Mouse (Mus musculus): ENCODE data around the gene Il17f. TPM values are rescaled to one million over a fixed set of nuclear protein-coding genes. Genes with fewer than 3 reads are reported as not detected.
"Not testable (repeated sequence)": the region's sequence is repeated elsewhere in the genome, so short reads cannot be mapped to it uniquely, and the experiment has no call there.

Il17f gene
- polyA plus RNA-seq, 1 experiment from 2014 or later: not detected

DNA sequence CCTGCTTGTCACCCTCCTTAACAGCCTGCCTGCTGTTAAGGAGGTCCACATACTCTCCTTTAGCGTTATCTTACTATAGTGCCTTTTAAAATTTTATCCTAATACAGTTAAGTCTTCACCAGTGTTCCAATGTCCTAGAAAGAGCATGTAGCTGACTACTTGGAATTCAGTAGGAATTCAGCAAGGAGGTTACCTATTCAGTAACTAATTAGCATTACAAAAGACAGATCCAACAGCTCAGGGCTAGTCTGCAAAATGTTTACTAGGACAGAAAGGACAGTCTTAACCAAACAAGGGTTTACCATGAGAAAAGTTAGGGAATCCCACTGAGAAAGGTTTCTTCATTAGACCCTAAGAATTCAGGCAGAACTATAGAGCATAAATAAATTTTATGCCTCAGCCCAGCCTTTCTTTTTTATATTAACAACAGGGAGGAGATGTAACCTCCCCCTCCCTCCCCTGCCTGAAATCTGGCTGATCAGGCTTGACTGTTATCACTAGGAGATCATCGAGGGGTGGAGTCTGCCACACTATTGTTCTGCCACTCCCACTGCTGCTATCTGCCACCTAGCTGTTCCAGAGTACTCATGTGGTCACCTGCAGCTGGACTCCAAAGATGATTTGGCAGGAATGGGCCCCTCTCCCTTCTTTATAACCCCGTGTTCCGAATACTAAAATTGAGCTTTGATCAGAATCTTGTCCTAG is 16.2 kb downstream of the Il17f start:
- not testable (repeated sequence) for H3K27me3 ChIP-seq (replicated peaks); H3K4me2 ChIP-seq (replicated peaks); ATAC-seq; H3K27ac ChIP-seq; H3K4me1 ChIP-seq (replicated peaks); H3K9me3 ChIP-seq; H3K4me3 ChIP-seq (replicated peaks); H3K9ac ChIP-seq; H3K36me3 ChIP-seq
- WGBS: 87% methylated on average over 4 of the region's 4 CpGs

- Histone ChIP-seq H3K9me3 (no peaks in the 10 kb centered on the region), H3K27me3 (replicated peaks) (no peaks in the 10 kb centered on the region), H3K4me3 (replicated peaks) (no peak overlapping the region), H3K36me3 (no peaks in the 10 kb centered on the region), H3K4me1 (replicated peaks) (no peaks in the 10 kb centered on the region), H3K9ac (no peak overlapping the region), H3K27ac (no peak overlapping the region), H3K4me2 (replicated peaks) (no peak overlapping the region)
- WGBS: 78% methylated on average over 6 of the region's 6 CpGs
- ATAC-seq: no peak
Observed at GRCm38 (mm10) chr1:20766526-20766925, 23.9 kb downstream of the Il17f start.

DNA sequence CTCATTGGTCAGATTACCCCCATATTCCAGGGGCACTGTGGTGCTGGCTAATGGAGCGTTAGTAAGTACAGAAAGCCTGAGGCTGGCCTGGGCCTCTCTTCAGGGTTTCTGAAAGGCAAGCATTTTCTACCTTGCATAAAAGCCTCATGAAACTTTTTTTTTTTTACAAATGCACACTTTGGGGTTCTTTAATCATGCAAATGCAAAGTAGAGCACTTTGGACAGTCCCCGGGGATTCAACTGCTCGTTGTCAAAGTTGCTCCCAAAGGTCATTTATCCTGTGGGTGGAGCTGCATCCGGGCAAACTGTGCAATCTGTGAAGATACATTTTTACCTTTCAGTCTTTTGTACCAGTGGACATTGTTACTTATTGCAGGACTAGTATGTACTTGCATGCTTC is 29.0 kb downstream of the Il17f start:
- no peak overlapping the region for H3K9ac ChIP-seq
- no peak overlapping the region for H3K27ac ChIP-seq
- H3K27me3 ChIP-seq (replicated peaks): no peaks in the 10 kb centered on the region
- no peak overlapping the region for H3K4me3 ChIP-seq (replicated peaks)
- 75% methylated on average over 4 of the region's 4 CpGs for WGBS
- H3K4me1 ChIP-seq (replicated peaks): no peaks in the 10 kb centered on the region
- no peaks in the 10 kb centered on the region for H3K9me3 ChIP-seq
- no peak for ATAC-seq
- H3K36me3 ChIP-seq: no peaks in the 10 kb centered on the region
- no peak overlapping the region for H3K4me2 ChIP-seq (replicated peaks)

DNA sequence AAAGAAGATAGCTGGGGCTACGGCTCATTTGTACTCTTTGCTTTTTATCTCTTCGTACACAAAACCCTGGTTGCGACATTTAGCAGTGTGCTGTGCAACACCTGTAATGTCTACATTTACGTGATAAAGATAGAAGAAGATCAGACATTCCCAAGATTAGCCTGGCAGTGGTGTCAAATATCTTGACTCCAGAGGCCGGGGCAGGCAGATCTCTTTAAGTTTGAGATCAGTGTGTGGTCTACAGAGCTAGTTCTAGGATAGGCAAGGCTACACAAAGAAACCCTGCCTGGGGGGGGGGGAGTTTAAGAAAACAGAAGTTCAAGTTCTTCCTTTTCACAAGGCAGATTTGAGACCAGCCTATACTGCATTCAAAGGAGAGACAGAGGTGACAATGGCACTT is 30.1 kb downstream of the Il17f start:
- 77% methylated on average over 5 of the region's 5 CpGs for WGBS
- H3K9ac ChIP-seq: no peak overlapping the region
- no peaks in the 10 kb centered on the region for H3K36me3 ChIP-seq
- no peak overlapping the region for H3K27ac ChIP-seq
- no peaks in the 10 kb centered on the region for H3K4me1 ChIP-seq (replicated peaks)
- no peaks in the 10 kb centered on the region for H3K27me3 ChIP-seq (replicated peaks)
- no peaks in the 10 kb centered on the region for H3K9me3 ChIP-seq
- H3K4me3 ChIP-seq (replicated peaks): no peak overlapping the region
- H3K4me2 ChIP-seq (replicated peaks): no peak overlapping the region
- no peak for ATAC-seq

DNA sequence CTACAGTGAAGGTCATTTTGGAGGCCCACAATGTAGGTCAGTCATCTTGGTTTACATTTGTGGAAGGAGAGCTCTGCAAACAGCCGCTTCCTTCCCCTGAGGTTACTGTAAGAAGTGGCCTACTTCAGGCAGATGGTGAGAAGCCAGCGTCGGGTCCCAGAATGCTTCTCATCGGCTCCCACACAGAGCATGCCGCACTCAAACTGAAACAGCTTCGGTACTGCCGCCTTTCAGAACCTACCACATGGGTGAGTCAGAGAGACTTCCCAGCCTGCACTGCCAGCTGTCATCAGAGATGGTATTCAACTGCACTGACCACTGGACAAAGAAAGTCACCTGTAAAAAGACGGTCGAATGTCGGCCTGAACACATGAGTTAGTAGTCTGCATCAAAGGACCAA is 30.6 kb downstream of the Il17f start:
- Histone ChIP-seq H3K4me1 (replicated peaks) (no peaks in the 10 kb centered on the region), H3K4me3 (replicated peaks) (no peak overlapping the region), H3K36me3 (no peaks in the 10 kb centered on the region), H3K4me2 (replicated peaks) (no peak overlapping the region), H3K9me3 (no peaks in the 10 kb centered on the region), H3K27ac (no peak overlapping the region), H3K9ac (no peak overlapping the region), H3K27me3 (replicated peaks) (no peaks in the 10 kb centered on the region)
- WGBS: 78% methylated on average over 10 of the region's 10 CpGs
- no peak for ATAC-seq

DNA sequence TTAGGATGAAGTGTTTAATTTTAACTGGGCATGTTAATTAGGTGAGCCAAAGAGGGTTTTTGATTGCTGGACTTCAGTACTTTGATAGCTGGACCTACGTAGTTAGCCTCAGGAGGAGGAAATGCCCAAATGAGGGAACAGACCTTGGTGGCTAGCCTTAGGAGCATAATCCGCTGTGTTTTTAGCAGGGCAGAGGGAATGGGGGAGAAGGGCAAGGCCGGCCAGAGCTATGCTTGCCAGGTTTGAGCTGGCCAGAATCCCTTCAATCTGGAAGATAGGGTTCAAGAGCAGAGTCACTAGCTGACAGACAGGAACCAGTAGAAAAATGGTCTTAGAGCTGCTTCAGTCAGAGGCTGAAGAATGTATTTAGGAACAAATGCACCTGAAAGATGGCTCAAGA is 32.8 kb downstream of the Il17f start:
- no peak overlapping the region for H3K4me2 ChIP-seq (replicated peaks)
- H3K27ac ChIP-seq: no peak overlapping the region
- 91% methylated on average over 3 of the region's 3 CpGs for WGBS
- no peaks in the 10 kb centered on the region for H3K27me3 ChIP-seq (replicated peaks)
- no peaks in the 10 kb centered on the region for H3K4me1 ChIP-seq (replicated peaks)
- H3K9ac ChIP-seq: no peak overlapping the region
- no peaks in the 10 kb centered on the region for H3K36me3 ChIP-seq
- no peak overlapping the region for H3K4me3 ChIP-seq (replicated peaks)
- H3K9me3 ChIP-seq: no peaks in the 10 kb centered on the region
- ATAC-seq: no peak

- ATAC-seq: no peak
- no peak overlapping the region for H3K4me3 ChIP-seq (replicated peaks)
- no peaks in the 10 kb centered on the region for H3K36me3 ChIP-seq
- H3K27ac ChIP-seq: no peak overlapping the region
- no peaks in the 10 kb centered on the region for H3K9me3 ChIP-seq
- WGBS: 76% methylated on average over 10 of the region's 10 CpGs
- no peaks in the 10 kb centered on the region for H3K27me3 ChIP-seq (replicated peaks)
- H3K4me2 ChIP-seq (replicated peaks): no peak overlapping the region
- H3K9ac ChIP-seq: no peak overlapping the region
- no peaks in the 10 kb centered on the region for H3K4me1 ChIP-seq (replicated peaks)
Observed at GRCm38 (mm10) chr1:20754439-20754838, 36.0 kb downstream of the Il17f start.

DNA sequence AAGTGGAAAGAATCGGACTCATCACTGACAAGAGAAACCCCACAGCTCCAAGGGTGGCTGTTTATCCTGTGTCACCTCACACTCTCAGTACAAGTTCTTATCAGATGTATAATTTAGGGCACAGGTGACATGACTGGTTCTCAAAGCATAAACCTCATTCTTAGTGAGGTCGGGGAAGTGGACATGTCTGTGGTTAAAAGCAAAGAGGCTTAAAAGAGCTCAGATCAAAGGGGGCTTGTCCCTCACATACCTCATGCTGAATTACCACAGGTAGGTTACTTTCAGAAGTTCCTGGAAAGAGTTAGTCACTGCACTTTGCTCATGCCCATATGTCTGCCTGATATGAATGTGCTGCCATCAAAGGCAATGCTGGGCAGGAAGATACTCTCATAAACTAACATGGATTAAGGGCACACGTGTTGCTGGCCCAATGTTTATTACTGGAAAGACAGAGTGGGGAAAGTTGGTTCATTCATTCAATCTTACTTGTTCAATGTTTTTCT is 49.9 kb downstream of the Il17f start:
- no peak overlapping the region for H3K9ac ChIP-seq
- H3K4me2 ChIP-seq (replicated peaks): no peak overlapping the region
- no peaks in the 10 kb centered on the region for H3K9me3 ChIP-seq
- ATAC-seq: no peak
- H3K4me3 ChIP-seq (replicated peaks): no peak overlapping the region
- no peak overlapping the region for H3K27ac ChIP-seq
- H3K4me1 ChIP-seq (replicated peaks): no peaks in the 10 kb centered on the region
- no peaks in the 10 kb centered on the region for H3K36me3 ChIP-seq
- 52% methylated on average over 3 of the region's 3 CpGs for WGBS
- no peaks in the 10 kb centered on the region for H3K27me3 ChIP-seq (replicated peaks)

DNA sequence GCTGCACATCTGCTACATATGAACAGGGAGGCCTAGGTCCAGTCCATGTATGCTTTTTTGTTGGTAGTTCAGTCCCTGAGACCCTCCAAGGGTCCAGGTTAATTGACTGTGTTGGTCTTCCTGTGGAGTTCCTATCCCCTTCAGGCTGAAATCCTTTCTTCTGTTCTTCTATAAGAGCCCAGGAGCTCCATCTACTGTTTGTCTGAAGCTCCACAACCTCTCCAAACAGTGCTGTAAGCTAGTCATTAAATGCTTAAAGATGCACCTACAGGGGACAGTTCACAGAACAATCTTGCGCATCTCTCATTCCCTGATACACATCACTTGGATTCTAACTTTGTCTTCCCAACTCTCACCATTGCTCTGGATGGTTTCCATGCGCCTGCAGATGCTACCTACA is 51.9 kb downstream of the Il17f start:
- Histone ChIP-seq H3K4me3 (replicated peaks) (no peak overlapping the region), H3K4me2 (replicated peaks) (no peak overlapping the region), H3K27me3 (replicated peaks) (no peaks in the 10 kb centered on the region), H3K27ac (no peak overlapping the region), H3K4me1 (replicated peaks) (no peaks in the 10 kb centered on the region), H3K9ac (no peak overlapping the region), H3K9me3 (no peaks in the 10 kb centered on the region), H3K36me3 (no peaks in the 10 kb centered on the region)
- WGBS: 90% methylated on average over 2 of the region's 2 CpGs
- ATAC-seq: no peak

- Histone ChIP-seq H3K27ac (no peak overlapping the region), H3K9me3 (no peaks in the 10 kb centered on the region), H3K4me2 (replicated peaks) (no peak overlapping the region), H3K27me3 (replicated peaks) (no peaks in the 10 kb centered on the region), H3K4me3 (replicated peaks) (no peak overlapping the region), H3K9ac (no peak overlapping the region), H3K36me3 (no peaks in the 10 kb centered on the region), H3K4me1 (replicated peaks) (no peaks in the 10 kb centered on the region)
- 82% methylated on average over 4 of the region's 4 CpGs for WGBS
- ATAC-seq: no peak
Observed at GRCm38 (mm10) chr1:20736572-20736971, 53.8 kb downstream of the Il17f start.

GRCm38 (mm10) chr1:20730903-20731302 is 59.5 kb downstream of the Il17f start, which contains the start of gene Il17a:
TSS of gene Il17a (plus strand) at chr1:20730905.
- H3K4me3 ChIP-seq (replicated peaks): no peak within 1 kb of the TSS
- no peak for ATAC-seq
- H3K27me3 ChIP-seq (replicated peaks): no peaks in the 10 kb centered on the region
- H3K27ac ChIP-seq: no peak within 1 kb of the TSS
- H3K9ac ChIP-seq: no peak within 1 kb of the TSS
- no peak within 1 kb of the TSS for H3K4me2 ChIP-seq (replicated peaks)
- WGBS: 87% methylated on average over 10 of the region's 10 CpGs
- H3K9me3 ChIP-seq: no peaks in the 10 kb centered on the region
- no peaks in the 10 kb centered on the region for H3K4me1 ChIP-seq (replicated peaks)
- no peaks in the 10 kb centered on the region for H3K36me3 ChIP-seq

Data from intestine, embryonic 15.5 days (tissue).